Mouse (Mus musculus): Measurements from ENCODE around the gene Amy2a3.
"Not testable (repeated sequence)": the region's sequence is repeated elsewhere in the genome, so short reads cannot be mapped to it uniquely, and the experiment has no call there.

- TF ChIP-seq CTCF, EP300 (IDR thresholded peaks at IDR 0.05): not testable (repeated sequence)
Observed at GRCm38 (mm10) chr3:113280285-113280684, 43.6 kb downstream of the Amy2a3 start.

Measured in lung, postnatal 0 days (tissue).